Mouse (Mus musculus): ENCODE measurements around the gene Cd63.

- TF ChIP-seq CTCF (IDR thresholded peaks at IDR 0.05; ENCODE audit: extremely low read depth, insufficient read depth, insufficient read length, insufficient replicate concordance): no peak
- no peak for TF ChIP-seq POLR2A (IDR thresholded peaks at IDR 0.05; ENCODE audit: low read depth, low read length)
Measured at GRCm38 (mm10) chr10:128908778-128909448, 8.1 kb downstream of the Cd63 start.
